Mouse (Mus musculus): ENCODE measurements around the gene Dact3. TPM values are rescaled to one million over a fixed set of nuclear protein-coding genes. Genes with fewer than 3 reads are reported as not detected.

The Dact3 gene
- not detected in 2 replicates for total RNA-seq (2023)

DNA sequence AGATGAGACGGTGACA is at the start of gene Dact3:
Dact3 (plus strand) TSS at position 8 of the 16 bp plus-strand sequence.

DNA sequence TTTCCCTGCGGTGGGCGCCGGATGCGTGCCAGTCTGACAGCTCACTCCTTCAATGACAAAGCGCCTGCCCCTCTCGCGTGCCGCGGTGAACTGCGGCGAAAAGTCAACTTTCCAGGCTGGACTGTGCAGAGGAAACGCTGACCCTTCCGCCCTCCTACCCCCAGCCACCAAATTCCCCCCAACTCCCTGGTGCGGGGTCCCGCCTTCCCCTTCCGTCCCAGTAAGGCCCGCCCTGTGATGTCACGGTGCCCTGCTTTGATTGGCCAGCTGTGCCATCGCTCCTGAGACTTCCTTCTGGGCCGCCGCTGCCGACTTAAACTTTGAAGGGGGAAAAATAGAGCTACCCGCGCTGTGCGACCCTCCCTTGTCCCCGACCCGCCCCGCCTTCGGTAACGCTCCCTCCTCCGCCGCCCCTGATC is 32.5 kb upstream of the Dact3 start, which contains the start of gene Prkd2:
Prkd2 (plus strand) TSS at position 258 of the 419 bp plus-strand sequence.

DNA sequence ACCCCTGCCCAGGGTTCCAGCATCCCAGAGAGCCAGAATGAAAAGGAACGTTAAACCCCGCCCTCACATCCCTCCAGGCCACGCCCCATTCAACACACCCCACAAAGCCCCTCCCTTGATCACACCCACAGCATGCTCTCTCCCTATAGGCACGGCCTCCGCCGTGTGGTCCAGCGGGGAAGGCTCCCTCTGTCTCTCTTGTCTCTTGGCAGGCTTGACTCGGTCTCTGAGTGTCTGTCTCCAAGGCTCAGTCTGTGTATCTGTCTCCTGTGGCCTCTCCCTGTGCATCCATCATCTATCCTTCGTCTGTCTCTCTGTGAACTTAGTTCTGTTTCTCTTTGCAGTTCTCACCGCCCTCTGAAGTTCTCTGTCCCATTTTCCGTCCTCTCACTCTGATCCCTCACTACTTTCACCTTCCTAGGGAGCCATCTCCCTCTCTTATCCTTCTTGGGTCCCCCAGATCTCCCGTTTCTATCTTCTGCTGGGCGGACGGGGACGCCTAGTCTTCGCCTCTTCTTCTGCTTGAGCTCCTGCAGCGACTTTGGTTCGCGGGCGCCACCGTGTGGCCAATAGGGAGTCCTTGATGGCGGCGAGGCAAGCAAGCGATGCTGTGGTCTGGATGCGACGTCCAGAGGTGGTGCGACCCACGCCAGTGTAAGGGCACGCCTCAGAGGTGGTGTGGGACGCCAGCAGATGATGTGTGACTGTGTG is 16.7 kb downstream of the Dact3 start, which contains the start of gene Gng8:
Gng8 (plus strand) TSS at position 146 of the 711 bp plus-strand sequence.

DNA sequence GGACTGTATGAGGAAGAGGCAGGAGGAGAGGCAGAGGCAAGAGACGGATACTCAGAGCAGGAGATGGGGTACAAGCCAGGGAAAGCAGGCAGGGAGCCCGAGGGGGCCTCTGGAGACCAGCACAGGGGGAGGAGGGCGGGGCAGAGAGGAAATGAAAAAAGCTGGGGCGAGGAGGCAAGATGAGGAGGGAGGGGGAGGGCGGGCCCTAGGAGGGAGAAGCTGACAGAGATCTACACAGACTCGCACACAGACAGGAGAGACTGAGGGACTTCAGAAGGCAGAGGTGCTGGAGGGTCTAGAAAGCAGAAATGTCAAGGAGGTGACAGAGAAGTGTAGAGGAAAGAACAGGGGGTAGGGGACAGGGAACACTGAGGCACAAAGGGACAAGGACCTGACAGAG is 31.2 kb downstream of the Dact3 start, which contains the start of gene Ptgir:
Ptgir (plus strand) TSS at position 210 of the 400 bp plus-strand sequence.

DNA sequence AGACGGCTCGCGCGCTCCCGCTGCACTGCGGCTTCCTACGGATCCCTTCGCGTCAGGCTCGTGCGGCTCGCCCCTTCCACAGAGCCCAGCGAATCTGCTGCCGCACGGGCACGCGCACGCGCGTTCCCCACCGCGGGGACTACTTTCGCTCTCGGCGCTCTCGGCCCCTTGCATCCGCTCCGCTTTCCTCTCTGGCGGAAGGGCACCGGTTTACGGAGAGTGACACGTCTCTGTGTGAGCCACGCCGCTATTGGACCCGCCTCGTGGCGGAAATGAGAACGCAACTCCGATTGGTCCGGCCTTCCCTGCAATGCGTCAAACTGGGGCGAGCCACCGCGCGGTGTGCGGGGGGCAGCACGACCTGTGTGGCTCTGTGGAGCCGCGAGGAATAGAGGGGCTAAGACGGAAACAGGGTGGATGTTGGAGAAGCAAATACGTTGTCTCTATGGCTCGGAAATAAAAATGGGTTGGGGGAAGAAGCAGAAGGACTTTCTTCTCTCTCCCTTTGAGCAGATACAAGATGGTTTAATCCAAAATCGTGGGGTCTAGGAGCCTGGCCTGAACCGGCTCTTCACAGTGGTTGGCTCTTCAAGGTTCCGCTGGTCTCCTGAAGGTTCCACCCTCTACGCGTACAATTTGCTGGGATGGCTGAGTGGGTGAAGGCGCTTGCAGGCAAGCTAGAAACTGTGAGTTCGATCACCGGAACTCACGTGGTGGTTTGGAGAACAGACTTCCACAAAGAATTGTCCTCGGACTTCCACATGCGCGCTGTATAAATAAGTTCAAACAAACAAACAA is 49.1 kb downstream of the Dact3 start, which contains the start of gene Calm3:
Calm3 (minus strand) TSS at position 78 of the 798 bp plus-strand sequence.

Other genes with a start within 250 kb of the Dact3 start
- gene Ceacam15, start 199.6 kb upstream of the Dact3 start, total RNA-seq (2023), result not detected in 2 replicates
- not detected in 2 replicates for gene Ceacam9, start 153.4 kb upstream of the Dact3 start, total RNA-seq (2023)
- gene Ap2s1, start 136.9 kb upstream of the Dact3 start, total RNA-seq (2023), result 135 and 156 TPM in 2 replicates
- gene Slc1a5, start 94.0 kb upstream of the Dact3 start, total RNA-seq (2023), result 34.0 and 39.3 TPM in 2 replicates
- 62.7 and 95.2 TPM in 2 replicates for gene Strn4, start 59.4 kb upstream of the Dact3 start, total RNA-seq (2023)
- 12.1 and 12.7 TPM in 2 replicates for gene Fkrp, start 58.6 kb upstream of the Dact3 start, total RNA-seq (2023)
- 49.9 and 56.7 TPM in 2 replicates for gene Prkd2, start 32.4 kb upstream of the Dact3 start, total RNA-seq (2023)
- gene Gng8, start 16.5 kb downstream of the Dact3 start, total RNA-seq (2023), result not detected in 2 replicates
- gene Ptgir, start 31.2 kb downstream of the Dact3 start, total RNA-seq (2023), result 21.1 and 23.1 TPM in 2 replicates
- gene Calm3, start 48.8 kb downstream of the Dact3 start, total RNA-seq (2023), result 191 and 202 TPM in 2 replicates
- not detected in 2 replicates for gene Pnmal2, start 69.4 kb downstream of the Dact3 start, total RNA-seq (2023)
- gene Pnmal1, start 84.4 kb downstream of the Dact3 start, total RNA-seq (2023), result not detected in 2 replicates
- gene Gm42372, start 107.8 kb downstream of the Dact3 start, total RNA-seq (2023), result 0.23 TPM in 1 of 2 replicates, not detected in the other
- gene Ccdc8, start 117.4 kb downstream of the Dact3 start, total RNA-seq (2023), result 0.25 and 0.39 TPM in 2 replicates
- 36.9 and 38.7 TPM in 2 replicates for gene Ppp5c, start 152.6 kb downstream of the Dact3 start, total RNA-seq (2023)
- gene Hif3a, start 187.1 kb downstream of the Dact3 start, total RNA-seq (2023), result 0.06 and 0.07 TPM in 2 replicates
- gene Psg16, start 198.7 kb downstream of the Dact3 start, total RNA-seq (2023), result 0.23 TPM in 1 of 2 replicates, not detected in the other